Mouse (Mus musculus) embryonic stem cell, embryonic (primary cell): ENCODE measurements around the gene Hpca.

ENCODE experiments used
- CTCF ChIA-PET, 4 experiments: fragments of 300-600 bp in 2 of 4; fragments of 350-600 bp in 2 of 4; sonication (Branson Sonifier 250); formaldehyde crosslinking; loops; one replicate each; lab custom pipeline; 2022; ENCODE audit warnings: inconsistent platforms in 2 of 4; lab: Charles Lee
- POLR2A ChIA-PET, 4 experiments: fragments of 300-600 bp in 2 of 4; fragments of 350-600 bp in 2 of 4; sonication (Branson Sonifier 250); formaldehyde crosslinking; loops; one replicate each; lab custom pipeline; 2022; ENCODE audit warnings: antibody characterized with exemption in 4 of 4, inconsistent platforms in 1 of 4; lab: Charles Lee

Gene Hpca

DNA sequence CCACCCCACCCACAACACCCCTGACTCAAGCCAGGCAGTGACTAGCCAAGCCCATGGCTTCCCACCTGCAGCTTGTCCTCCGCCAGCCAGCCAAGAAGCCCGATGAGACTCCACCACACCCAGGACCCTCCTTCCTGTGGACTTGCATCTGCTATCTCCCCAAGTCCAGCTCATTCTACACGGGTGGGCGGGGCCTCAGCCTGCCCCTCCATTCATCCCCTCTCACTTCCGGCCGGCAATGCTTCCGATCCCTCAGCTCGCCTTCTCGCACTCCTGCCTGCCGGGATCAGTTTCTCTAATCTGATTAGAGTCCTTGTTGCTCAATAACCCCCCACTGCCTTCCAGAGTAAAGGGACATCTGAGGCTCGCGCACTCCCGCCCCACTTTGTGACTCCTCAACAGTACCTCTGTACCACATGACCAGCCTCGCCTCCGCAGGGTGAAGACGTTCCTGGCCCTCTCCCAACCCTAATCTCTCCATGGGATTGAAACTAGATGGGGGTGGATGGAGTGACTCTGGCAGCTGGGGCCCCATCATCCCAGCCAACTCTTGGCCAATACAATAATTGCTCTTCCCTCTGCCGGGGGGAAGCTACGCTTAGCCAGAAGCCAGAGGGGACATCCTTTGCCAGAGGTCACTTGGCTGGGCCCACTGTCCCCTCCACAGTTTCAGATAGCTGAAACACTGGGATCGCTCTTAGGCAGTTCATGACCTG is 4.1 kb upstream of the Hpca start:
- POLR2A ChIA-PET, result interaction anchor here (0.5 to 3.6 kb wide), 24 partner anchors 9 to 386 kb away, joined by 3 to 20 read pairs (median 4); partner anchors contain the start of genes S100pbp (in 2 of the 4), Yars (in 2 of the 4), Bsdc1 (in 1 of the 4) and Rnf19b (in 1 of the 4)
- CTCF ChIA-PET, result interaction anchor here (0.5 to 3.5 kb wide), 10 partner anchors 9 to 903 kb away, joined by 3 to 16 read pairs (median 8); no protein-coding TSS in a partner anchor

GRCm38 (mm10) chr4:129124652-129125146 is 2.9 kb upstream of the Hpca start:
- CTCF ChIA-PET, result interaction anchor here (0.5 to 3.5 kb wide), 10 partner anchors 9 to 150 kb away, joined by 3 to 16 read pairs (median 8); no protein-coding TSS in a partner anchor
- POLR2A ChIA-PET, result interaction anchor here (0.6 to 3.6 kb wide), 14 partner anchors 9 to 337 kb away, joined by 3 to 20 read pairs (median 4); partner anchors contain the start of genes Bsdc1 (in 1 of the 4), Rnf19b (in 1 of the 4), S100pbp (in 1 of the 4) and Yars (in 1 of the 4)

GRCm38 (mm10) chr4:129122719-129123118 is 883 bp upstream of the Hpca start:
- ChIA-PET POLR2A (interaction anchor here in 3 of 4 experiments (0.5 to 3.3 kb wide), 12 partner anchors 8 to 329 kb away, joined by 3 to 12 read pairs (median 3); partner anchors contain the start of genes Fndc5 (in 1 of the 3), Rnf19b (in 1 of the 3), S100pbp (in 1 of the 3) and Yars (in 1 of the 3)), CTCF (interaction anchor here in 3 of 4 experiments (0.9 to 3.0 kb wide), 8 partner anchors 8 to 105 kb away, joined by 3 to 32 read pairs (median 4); no protein-coding TSS in a partner anchor)

DNA sequence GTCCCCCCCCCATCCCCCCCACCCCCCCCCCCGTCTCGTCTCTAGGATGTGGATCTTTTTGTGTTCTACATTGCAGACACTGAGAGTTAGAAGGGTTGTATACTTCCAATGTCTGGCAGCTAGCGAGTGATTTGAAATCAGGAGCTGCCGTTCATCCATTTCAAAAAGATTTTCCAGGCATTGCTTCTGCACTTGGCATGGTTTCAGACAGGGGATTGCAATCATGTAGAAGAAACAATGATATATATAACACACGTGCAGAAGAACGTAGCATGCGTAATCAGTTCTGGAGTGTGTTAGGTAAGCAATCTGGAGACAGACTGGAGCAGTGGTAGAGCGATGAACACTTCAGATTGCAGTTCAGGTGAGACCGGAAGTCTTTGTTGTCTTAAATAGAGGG is 271 bp upstream of the Hpca start:
- ChIA-PET POLR2A (interaction anchor here (0.6 to 3.3 kb wide), 19 partner anchors 8 to 330 kb away, joined by 3 to 12 read pairs (median 4); partner anchors contain the start of genes Tmem54 (in 2 of the 4), Fndc5 (in 1 of the 4), Rnf19b (in 1 of the 4) and S100pbp (in 1 of the 4)), CTCF (interaction anchor here in 3 of 4 experiments (0.6 to 3.0 kb wide), 14 partner anchors 8 to 861 kb away, joined by 3 to 32 read pairs (median 4); no protein-coding TSS in a partner anchor)

DNA sequence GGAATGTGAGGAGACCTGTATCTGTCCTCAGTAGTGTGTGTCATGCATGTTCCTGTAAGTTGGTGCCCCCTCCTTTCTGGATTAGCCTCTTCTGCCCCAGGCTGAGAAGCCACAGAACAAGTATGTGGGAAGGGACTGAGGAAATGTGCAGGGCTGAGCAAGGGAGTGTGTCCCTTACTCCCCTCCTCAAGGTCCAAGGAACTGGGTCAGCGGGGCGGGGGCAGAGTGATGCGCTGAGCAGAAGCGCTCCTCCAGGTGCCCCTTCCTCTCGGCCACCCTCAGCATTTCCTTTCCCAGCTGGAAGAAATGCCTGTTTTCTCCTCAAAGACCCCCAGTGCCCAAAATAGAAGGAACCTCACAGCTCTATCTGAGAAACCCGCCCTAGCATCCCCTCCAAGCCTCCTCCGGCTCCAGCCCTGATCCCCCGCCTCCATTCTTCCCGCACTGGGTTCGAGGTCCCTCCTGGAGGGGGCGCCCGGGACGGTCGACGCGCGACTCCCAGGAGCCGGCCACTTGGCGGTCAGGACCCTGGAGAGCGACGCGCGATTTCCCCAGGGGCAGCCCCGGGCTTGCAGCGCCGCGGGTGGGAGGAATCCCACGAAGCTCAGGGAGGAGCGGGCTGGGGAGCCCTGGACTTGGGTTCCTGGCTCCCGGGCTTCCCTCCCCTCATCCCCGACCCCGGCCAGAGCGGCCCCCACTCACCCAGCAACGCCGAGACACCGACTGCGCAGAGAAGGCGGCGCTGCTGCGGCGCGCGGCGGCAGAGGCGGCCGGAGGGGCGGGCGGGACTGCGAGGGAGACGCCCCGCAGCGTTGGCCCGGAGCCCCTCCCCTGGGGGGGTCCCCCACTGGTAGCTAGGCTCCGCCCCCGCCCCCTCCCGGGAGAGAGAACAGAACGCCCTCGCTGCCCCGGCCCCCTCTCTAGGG is 1.1 kb downstream of the Hpca start:
- ChIA-PET POLR2A (interaction anchor here in 3 of 4 experiments (0.6 to 3.3 kb wide), 16 partner anchors 9 to 268 kb away, joined by 3 to 12 read pairs (median 4); partner anchors contain the start of genes Rnf19b (in 3 of the 3) and Tmem54 (in 2 of the 3)), CTCF (interaction anchor here (0.5 to 3.0 kb wide), 24 partner anchors 8 to 438 kb away, joined by 3 to 32 read pairs (median 4); no protein-coding TSS in a partner anchor)

- POLR2A ChIA-PET, result interaction anchor here in 2 of 4 experiments (0.5 to 1.4 kb wide), 2 partner anchors 11 to 415 kb away, joined by 3 to 9 read pairs; no protein-coding TSS in a partner anchor
Measured at GRCm38 (mm10) chr4:129119708-129120107, 2.1 kb downstream of the Hpca start.

GRCm38 (mm10) chr4:129117720-129118510 is 3.9 kb downstream of the Hpca start:
- ChIA-PET CTCF (interaction anchor here in 1 of 4 experiments (0.7 to 2.3 kb wide), 3 partner anchors 13 to 245 kb away, joined by 3 to 6 read pairs (median 3); no protein-coding TSS in a partner anchor), POLR2A (interaction anchor here (0.6 to 1.3 kb wide), 6 partner anchors 9 to 168 kb away, joined by 3 to 6 read pairs (median 4); partner anchors contain the start of genes S100pbp (in 1 of the 4) and Yars (in 1 of the 4))

More at GRCm38 (mm10) chr4:129119708-129120107, 2.1 kb downstream of the Hpca start:
- CTCF ChIA-PET, result interaction anchor here in 2 of 4 experiments (0.6 to 2.0 kb wide), 2 partner anchors 17 to 211 kb away, joined by 3 to 7 read pairs; no protein-coding TSS in a partner anchor

DNA sequence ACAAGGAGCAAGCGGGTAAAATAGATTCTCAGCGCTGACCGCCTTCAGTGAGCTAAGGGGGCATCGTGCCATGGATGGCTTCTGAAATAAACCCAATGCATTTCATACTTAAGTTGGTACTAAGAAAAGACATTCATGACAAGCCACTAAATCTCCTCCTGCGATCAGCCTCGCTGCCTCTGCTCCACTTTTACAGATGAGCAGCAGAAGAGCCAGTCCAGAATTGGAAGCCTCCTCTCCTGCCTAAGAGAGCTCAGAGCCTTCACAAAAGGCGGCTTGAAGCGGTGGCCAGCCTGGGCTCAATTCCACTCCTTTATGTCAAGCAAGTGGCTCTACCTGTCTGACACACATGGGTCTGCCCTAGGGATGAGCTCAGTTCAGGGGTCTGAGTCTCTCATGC is 5.1 kb downstream of the Hpca start:
- ChIA-PET POLR2A (interaction anchor here in 1 of 4 experiments (0.6 to 7.8 kb wide), 6 partner anchors 10 to 115 kb away, joined by 3 to 55 read pairs (median 4); partner anchors contain the start of gene Rnf19b), CTCF (interaction anchor here in 2 of 4 experiments (0.9 to 1.0 kb wide), 2 partner anchors 18 to 246 kb away, joined by 3 to 5 read pairs; no protein-coding TSS in a partner anchor)

- ChIA-PET CTCF (interaction anchor here (0.5 to 3.6 kb wide), 106 partner anchors 8 to 500 kb away, joined by 3 to 32 read pairs (median 5); partner anchors contain the start of genes Hpca (in 3 of the 4), S100pbp (in 3 of the 4), Yars (in 3 of the 4) and Ak2 (in 1 of the 4)), POLR2A (interaction anchor here (0.5 to 7.8 kb wide), 46 partner anchors 9 to 528 kb away, joined by 3 to 55 read pairs (median 3); partner anchors contain the start of genes Hpca (in 2 of the 4), Rnf19b (in 2 of the 4), Azin2 (in 1 of the 4) and Bsdc1 (in 1 of the 4))
Measured at GRCm38 (mm10) chr4:129113083-129113988, 8.5 kb downstream of the Hpca start.

GRCm38 (mm10) chr4:129112231-129112630 is 9.6 kb downstream of the Hpca start:
- CTCF ChIA-PET, result interaction anchor here (0.6 to 3.6 kb wide), 55 partner anchors 9 to 1035 kb away, joined by 3 to 32 read pairs (median 6); partner anchors contain the start of genes Hpca (in 2 of the 4) and Fndc5 (in 1 of the 4)
- POLR2A ChIA-PET, result interaction anchor here in 3 of 4 experiments (0.6 to 7.8 kb wide), 21 partner anchors 10 to 1119 kb away, joined by 3 to 55 read pairs (median 4); partner anchors contain the start of gene Rnf19b (in 2 of the 3)

DNA sequence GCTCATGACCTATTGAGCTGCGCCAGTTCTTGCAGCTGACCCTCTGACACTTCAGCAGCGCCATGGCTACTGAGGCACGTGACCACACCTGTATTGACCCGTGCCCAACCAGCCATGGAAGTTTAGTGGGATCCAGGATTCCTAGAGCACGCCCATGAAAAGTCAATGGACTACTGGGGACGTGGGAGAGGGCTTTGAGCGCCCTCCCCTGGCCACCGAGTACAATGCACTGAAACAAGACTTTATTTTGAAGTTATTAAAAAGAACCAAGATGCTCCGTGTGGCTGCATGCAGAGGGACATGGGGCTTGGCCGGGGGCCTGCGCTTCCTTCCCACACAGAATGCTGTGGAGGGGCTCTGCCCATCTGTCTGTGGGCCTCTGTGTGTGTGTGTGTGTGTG is 10.5 kb downstream of the Hpca start:
- CTCF ChIA-PET, result interaction anchor here (0.6 to 3.6 kb wide), 14 partner anchors 8 to 1036 kb away, joined by 3 to 32 read pairs (median 6); partner anchors contain the start of genes Fndc5 (in 1 of the 4) and Hpca (in 1 of the 4)
- POLR2A ChIA-PET, result interaction anchor here in 2 of 4 experiments (0.7 to 7.8 kb wide), 4 partner anchors 53 to 181 kb away, joined by 3 to 55 read pairs (median 16); partner anchors contain the start of gene Rnf19b (in 2 of the 2)

GRCm38 (mm10) chr4:129110804-129111203 is 11.0 kb downstream of the Hpca start:
- ChIA-PET POLR2A (interaction anchor here in 2 of 4 experiments (1.8 to 7.8 kb wide), 3 partner anchors 23 to 54 kb away, joined by 5 to 55 read pairs (median 28); partner anchors contain the start of gene Rnf19b (in 2 of the 2)), CTCF (interaction anchor here in 2 of 4 experiments (0.6 to 3.6 kb wide), 8 partner anchors 8 to 399 kb away, joined by 3 to 32 read pairs (median 4); partner anchors contain the start of gene Hpca (in 1 of the 2))

DNA sequence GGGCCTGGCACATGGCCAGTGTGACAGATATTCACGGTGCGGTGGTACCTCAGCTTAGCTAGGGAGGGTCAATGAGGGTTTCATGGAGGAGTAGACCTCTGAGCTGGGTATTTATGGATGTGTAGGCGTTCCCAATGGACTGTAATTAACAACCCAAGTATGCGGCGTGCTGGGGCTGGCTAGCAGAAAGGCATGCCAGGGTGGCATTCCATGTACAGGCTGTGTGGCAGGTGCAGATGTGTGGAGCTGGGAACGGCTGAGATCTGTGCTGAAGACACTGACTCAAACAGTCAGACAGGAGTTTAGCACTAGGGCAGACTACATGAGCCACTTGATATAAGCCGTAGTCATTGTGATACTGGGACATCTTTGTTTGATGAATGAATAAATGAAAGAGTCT is 13.2 kb downstream of the Hpca start:
- POLR2A ChIA-PET, result interaction anchor here in 1 of 4 experiments (1.5 kb wide), 1 partner anchor 51 kb away, joined by 9 read pairs; the partner anchor contains the start of gene Rnf19b
- CTCF ChIA-PET, result interaction anchor here in 3 of 4 experiments (0.5 to 2.8 kb wide), 5 partner anchors 18 to 200 kb away, joined by 3 to 6 read pairs (median 4); no protein-coding TSS in a partner anchor
